ENCODE assay signal across 8 mouse cellular contexts in the genomic region with DNA sequence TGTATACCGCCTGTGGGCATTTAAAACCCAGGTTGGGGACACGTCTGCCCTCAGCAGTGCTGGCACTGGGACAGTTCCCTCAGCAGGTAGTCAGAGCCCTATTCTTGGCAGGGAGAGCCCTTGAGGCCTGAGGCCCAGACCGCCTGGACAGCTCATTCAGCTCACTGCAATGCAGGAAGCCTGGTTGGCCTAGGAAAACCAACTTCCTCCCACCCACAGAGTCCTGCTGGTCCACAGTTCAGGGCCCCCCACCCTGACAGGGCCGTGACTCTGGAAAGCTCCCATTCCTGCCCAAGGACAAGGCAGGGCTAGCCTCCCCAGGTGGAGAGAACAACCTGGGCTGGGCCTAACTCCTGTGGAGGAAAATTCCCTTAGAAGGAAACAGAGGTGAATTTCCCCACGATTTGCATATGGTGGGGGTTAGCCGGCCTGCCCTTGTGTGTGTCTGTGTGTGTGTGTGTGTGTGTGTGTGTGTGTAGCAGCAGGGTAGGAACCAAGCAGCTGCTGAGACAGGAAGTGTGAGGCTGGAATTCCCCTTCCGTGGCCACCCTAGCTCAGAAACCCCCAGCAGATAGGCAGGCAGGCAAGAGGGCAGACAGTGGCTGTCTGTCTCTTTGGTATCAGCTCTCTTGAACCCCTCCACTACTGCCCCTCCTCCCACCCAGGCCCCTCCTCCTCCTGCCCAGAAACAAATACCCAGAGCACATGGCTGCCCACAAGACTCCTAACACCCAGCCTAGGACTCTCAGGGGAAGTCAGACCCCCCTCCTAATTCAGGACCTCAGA. TPM values are rescaled to one million over a fixed set of nuclear protein-coding genes. Genes with fewer than 3 reads are reported as not detected.
DNase-seq lines count a peak whose midpoint lies in the region; ATAC-seq lines count a peak whose summit lies in the region.

No protein-coding gene starts in this region.

- H3K9ac ChIP-seq in heart, embryonic 14.5 days (ENCODE audit: low read length) = no peak overlapping the region
- H3K9ac ChIP-seq in liver, embryonic 15.5 days = no peak overlapping the region
- peak overlapping the region; percentile 50 for H3K9ac ChIP-seq in stomach, embryonic 16.5 days (ENCODE audit: low read length)

- 35% methylated on average over 7 of the region's 7 CpGs for WGBS in heart, embryonic 14.5 days
- 25% methylated on average over 7 of the region's 7 CpGs for WGBS in liver, embryonic 15.5 days (ENCODE audit: insufficient replicate concordance)
- WGBS in stomach, embryonic 16.5 days = 37% methylated on average over 7 of the region's 7 CpGs

- H3K36me3 ChIP-seq in megakaryocyte, embryonic 14.5 days (replicated peaks; ENCODE audit: low read length) = peaks cover 72% of the 10 kb centered on the region
- peaks cover 20% of the 10 kb centered on the region for H3K36me3 ChIP-seq in heart, embryonic 14.5 days (ENCODE audit: control insufficient read depth, insufficient read depth, low read length)
- 0 out of 2 replicates have a peak, but pooled peaks cover 5% of the 10 kb centered on the region for H3K36me3 ChIP-seq in liver, embryonic 15.5 days (replicated peaks)
- H3K36me3 ChIP-seq in stomach, embryonic 16.5 days (ENCODE audit: control insufficient read depth, insufficient read depth, low read length) = no peaks in the 10 kb centered on the region

- H3K4me2 ChIP-seq in heart, embryonic 14.5 days (ENCODE audit: low read length) = 0 out of 2 replicates have a peak overlapping the region, but pooled peaks have one; percentile 11
- H3K4me2 ChIP-seq in liver, embryonic 15.5 days = peak overlapping the region; percentile 9; the same call in 1 of the 2 replicates
- peak overlapping the region; percentile 41 for H3K4me2 ChIP-seq in stomach, embryonic 16.5 days (ENCODE audit: low read depth, low read length)

- H3K4me1 ChIP-seq in megakaryocyte, embryonic 14.5 days = peaks cover 91% of the 10 kb centered on the region
- H3K4me1 ChIP-seq in heart, embryonic 14.5 days (ENCODE audit: control insufficient read depth in 2 of 2, insufficient read depth in 2 of 2, low read length in 2 of 2) = peaks cover 30 to 36% of the 10 kb centered on the region in 2 experiments
- peaks cover 61% of the 10 kb centered on the region for H3K4me1 ChIP-seq in liver, embryonic 15.5 days (replicated peaks)
- H3K4me1 ChIP-seq in stomach, embryonic 16.5 days (ENCODE audit: control insufficient read depth, insufficient read depth, low read length) = peaks cover 37% of the 10 kb centered on the region

- H3K9me3 ChIP-seq in megakaryocyte, embryonic 14.5 days = no peaks in the 10 kb centered on the region
- H3K9me3 ChIP-seq in heart, embryonic 14.5 days (ENCODE audit: control insufficient read depth, low read length) = no peaks in the 10 kb centered on the region
- no peaks in the 10 kb centered on the region for H3K9me3 ChIP-seq in liver, embryonic 15.5 days (replicated peaks)
- H3K9me3 ChIP-seq in stomach, embryonic 16.5 days (replicated peaks; ENCODE audit: control insufficient read depth, low read length) = no peaks in the 10 kb centered on the region

- peak overlapping the region; percentile 99 for H3K4me3 ChIP-seq in megakaryocyte, embryonic 14.5 days (replicated peaks)
- H3K4me3 ChIP-seq in heart, embryonic 14.5 days (ENCODE audit: control insufficient read depth in 1 of 2, insufficient read depth in 1 of 2, low read depth in 1 of 2, low read length in 2 of 2) = no peak overlapping the region
- no peak overlapping the region for H3K4me3 ChIP-seq in liver, embryonic 15.5 days (replicated peaks)
- peak overlapping the region; percentile 5 for H3K4me3 ChIP-seq in stomach, embryonic 16.5 days (replicated peaks; ENCODE audit: low read length)

- no peaks in the 10 kb centered on the region for H3K27me3 ChIP-seq in megakaryocyte, embryonic 14.5 days (replicated peaks)
- no peaks in the 10 kb centered on the region for H3K27me3 ChIP-seq in heart, embryonic 14.5 days (ENCODE audit: control insufficient read depth, insufficient read depth, low read length)
- H3K27me3 ChIP-seq in liver, embryonic 15.5 days = no peaks in the 10 kb centered on the region
- H3K27me3 ChIP-seq in stomach, embryonic 16.5 days (ENCODE audit: control insufficient read depth, insufficient read depth, low read length) = no peaks in the 10 kb centered on the region

- no peak for DNase-seq in cerebellum, postnatal 4 days (ENCODE audit: low spot score in 2 of 2)
- no peak for DNase-seq in layer of hippocampus, postnatal 14 days (ENCODE audit: low spot score in 2 of 2)
- no peak for DNase-seq in cerebellum, postnatal 10 days

- ATAC-seq in megakaryocyte, adult 5-6 weeks (ENCODE audit: poor library complexity, severe bottlenecking) = no peak
- ATAC-seq in heart, embryonic 14.5 days (ENCODE audit: insufficient number of reproducible peaks, insufficient read depth, low FRiP score, low read depth) = no peak
- ATAC-seq in liver, embryonic 15.5 days (ENCODE audit: insufficient read depth) = no peak
- peak; percentile 6; the same call in 1 of the 2 replicates for ATAC-seq in stomach, embryonic 16.5 days (ENCODE audit: insufficient read depth, low FRiP score)

- H3K27ac ChIP-seq in heart, embryonic 14.5 days (replicated peaks in 1 of 2; ENCODE audit: control insufficient read depth in 1 of 2, insufficient read depth in 1 of 2, low read depth in 2 of 2, low read length in 2 of 2) = peak overlapping the region in 1 of 2 experiments; percentile 44; a peak in 1 of 4 replicates
- peak overlapping the region; percentile 41; the same call in 1 of the 2 replicates for H3K27ac ChIP-seq in liver, embryonic 15.5 days (replicated peaks)
- H3K27ac ChIP-seq in stomach, embryonic 16.5 days (ENCODE audit: low read length) = peak overlapping the region; percentile 94

RNA-seq across cellular contexts. Expression of a gene that starts 3.0 kb away (rescaled TPM):
- polyA plus RNA-seq in megakaryocyte, embryonic 14.5 days (2012; ENCODE audit: insufficient read depth, low replicate concordance) = 19.3 and 20.5 TPM in 2 replicates
- total RNA-seq in megakaryocyte, adult 5-6 weeks (2015) = 10.4 and 11.1 TPM in 2 replicates
- total RNA-seq in megakaryocyte, adult 5-6 weeks (2017) = 3.9 and 5.9 TPM in 2 replicates
- polyA plus RNA-seq in heart, embryonic 14.5 days (2014; fragmentation: Nextera tagmentation; extraction: Ambion mirVana) = 1.1 and 1.3 TPM in 2 replicates
- 0.51 and 0.61 TPM in 2 replicates for polyA plus RNA-seq in liver, embryonic 15.5 days (2015; fragmentation: Nextera tagmentation; extraction: Ambion mirVana)
- polyA plus RNA-seq in stomach, embryonic 16.5 days (2015; fragmentation: Nextera tagmentation; extraction: Ambion mirVana) = 1.6 and 2.1 TPM in 2 replicates
- total RNA-seq in layer of hippocampus, postnatal 14 days (2021) = 1 to 10 TPM; 1.2 to 1.9 TPM

RNA-seq across cellular contexts. Expression of a gene that starts 39.7 kb away (rescaled TPM):
- polyA plus RNA-seq in megakaryocyte, embryonic 14.5 days (2012; ENCODE audit: insufficient read depth, low replicate concordance) = 41.3 and 52.8 TPM in 2 replicates
- 40.2 and 45.5 TPM in 2 replicates for total RNA-seq in megakaryocyte, adult 5-6 weeks (2015)
- total RNA-seq in megakaryocyte, adult 5-6 weeks (2017) = 45.6 and 49.1 TPM in 2 replicates
- polyA plus RNA-seq in heart, embryonic 14.5 days (2014; fragmentation: Nextera tagmentation; extraction: Ambion mirVana) = 43.8 and 46.0 TPM in 2 replicates
- polyA plus RNA-seq in liver, embryonic 15.5 days (2015; fragmentation: Nextera tagmentation; extraction: Ambion mirVana) = 16.3 and 18.3 TPM in 2 replicates
- 41.5 and 45.0 TPM in 2 replicates for polyA plus RNA-seq in stomach, embryonic 16.5 days (2015; fragmentation: Nextera tagmentation; extraction: Ambion mirVana)
- 100 to 1,000 TPM; 110 to 113 TPM for total RNA-seq in layer of hippocampus, postnatal 14 days (2021)

RNA-seq across cellular contexts. Expression of a gene that starts 58.1 kb away (rescaled TPM):
- polyA plus RNA-seq in megakaryocyte, embryonic 14.5 days (2012; ENCODE audit: insufficient read depth, low replicate concordance) = 4.0 and 10.9 TPM in 2 replicates
- total RNA-seq in megakaryocyte, adult 5-6 weeks (2015) = 24.1 and 27.0 TPM in 2 replicates
- 23.2 and 27.0 TPM in 2 replicates for total RNA-seq in megakaryocyte, adult 5-6 weeks (2017)
- polyA plus RNA-seq in heart, embryonic 14.5 days (2014; fragmentation: Nextera tagmentation; extraction: Ambion mirVana) = 19.3 and 21.2 TPM in 2 replicates
- polyA plus RNA-seq in liver, embryonic 15.5 days (2015; fragmentation: Nextera tagmentation; extraction: Ambion mirVana) = 14.2 and 15.1 TPM in 2 replicates
- 17.2 and 20.5 TPM in 2 replicates for polyA plus RNA-seq in stomach, embryonic 16.5 days (2015; fragmentation: Nextera tagmentation; extraction: Ambion mirVana)
- total RNA-seq in layer of hippocampus, postnatal 14 days (2021) = 10 to 100 TPM; 13.7 to 15.1 TPM

RNA-seq across cellular contexts. Expression of a gene that starts 59.1 kb away (rescaled TPM):
- not detected in 2 replicates for polyA plus RNA-seq in megakaryocyte, embryonic 14.5 days (2012; ENCODE audit: insufficient read depth, low replicate concordance)
- total RNA-seq in megakaryocyte, adult 5-6 weeks (2015) = not detected in 2 replicates
- total RNA-seq in megakaryocyte, adult 5-6 weeks (2017) = not detected in 2 replicates
- polyA plus RNA-seq in heart, embryonic 14.5 days (2014; fragmentation: Nextera tagmentation; extraction: Ambion mirVana) = not detected in 2 replicates
- polyA plus RNA-seq in liver, embryonic 15.5 days (2015; fragmentation: Nextera tagmentation; extraction: Ambion mirVana) = not detected in 2 replicates
- 0.10 and 0.31 TPM in 2 replicates for polyA plus RNA-seq in stomach, embryonic 16.5 days (2015; fragmentation: Nextera tagmentation; extraction: Ambion mirVana)
- total RNA-seq in layer of hippocampus, postnatal 14 days (2021) = 1 to 10 TPM in 1 of 2 experiments, under 1 TPM in 1; 0.76 to 2.0 TPM

Comparison
In these comparisons a context has a peak if more than half of its experiments do, and no peak if none do; other contexts are left out.
1. H3K4me3 ChIP-seq: peak in megakaryocyte, embryonic 14.5 days (single experiment) and stomach, embryonic 16.5 days (single experiment); none in heart, embryonic 14.5 days (0 of 2) and liver, embryonic 15.5 days (single experiment).
2. Peak in every context shown above with its lines, with median percentiles within 50 percentile points of each other: H3K4me2 ChIP-seq.